Mouse (Mus musculus): ENCODE measurements around the gene 0610030E20Rik. TPM values are rescaled to one million over a fixed set of nuclear protein-coding genes. Genes with fewer than 3 reads are reported as not detected.

0610030E20Rik gene
- total and polyA plus RNA-seq, 2 experiments from 2014 or later = 11.9 to 12.0 TPM

DNA sequence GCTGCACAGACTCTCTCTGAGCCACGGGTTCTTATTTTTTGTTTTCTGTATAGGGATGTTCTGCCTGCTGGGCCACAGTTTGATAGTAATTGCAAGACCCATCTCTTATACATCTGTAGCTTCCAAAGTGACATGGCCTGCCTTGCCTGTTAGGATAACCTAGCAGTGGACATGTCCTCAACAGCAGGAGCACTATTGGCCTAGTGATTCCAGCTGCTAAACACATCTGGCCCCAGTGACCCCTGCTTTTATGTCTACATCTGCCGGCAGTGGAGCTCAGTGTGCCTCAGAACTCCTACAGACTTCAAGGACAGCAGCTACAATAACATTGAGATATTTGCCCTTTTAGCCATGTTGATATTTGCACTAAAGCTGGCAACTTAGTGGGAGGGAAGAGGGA is 52.9 kb downstream of the 0610030E20Rik start:
- ATAC-seq (ENCODE audit: insufficient read depth, low read depth) (no peak), DNase-seq (ENCODE audit: low spot score) (no peak)
- H3K27ac ChIP-seq (ENCODE audit: low read depth) = no peak overlapping the region
- H3K36me3 ChIP-seq (replicated peaks; ENCODE audit: control insufficient read depth, insufficient read depth, low read length) = no peaks in the 10 kb centered on the region
- 56% methylated on average over 2 of the region's 2 CpGs for WGBS
- no peaks in the 10 kb centered on the region for H3K9me3 ChIP-seq (replicated peaks; ENCODE audit: control insufficient read depth, low read length)
- no peak overlapping the region for H3K9ac ChIP-seq (replicated peaks; ENCODE audit: low read depth, low read length)
- no peaks in the 10 kb centered on the region for H3K27me3 ChIP-seq (ENCODE audit: control insufficient read depth, insufficient read depth, low read length)
- H3K4me3 ChIP-seq (ENCODE audit: low read depth, low read length) = no peak overlapping the region
- no peaks in the 10 kb centered on the region for H3K4me1 ChIP-seq (ENCODE audit: control insufficient read depth, insufficient read depth)
- H3K4me2 ChIP-seq (ENCODE audit: low read depth, low read length) = no peak overlapping the region
- TF ChIP-seq CTCF (IDR thresholded peaks at IDR 0.05; ENCODE audit: low read depth) (no peak), EP300 (IDR thresholded peaks at IDR 0.05; ENCODE audit: low read depth) (no peak)

DNA sequence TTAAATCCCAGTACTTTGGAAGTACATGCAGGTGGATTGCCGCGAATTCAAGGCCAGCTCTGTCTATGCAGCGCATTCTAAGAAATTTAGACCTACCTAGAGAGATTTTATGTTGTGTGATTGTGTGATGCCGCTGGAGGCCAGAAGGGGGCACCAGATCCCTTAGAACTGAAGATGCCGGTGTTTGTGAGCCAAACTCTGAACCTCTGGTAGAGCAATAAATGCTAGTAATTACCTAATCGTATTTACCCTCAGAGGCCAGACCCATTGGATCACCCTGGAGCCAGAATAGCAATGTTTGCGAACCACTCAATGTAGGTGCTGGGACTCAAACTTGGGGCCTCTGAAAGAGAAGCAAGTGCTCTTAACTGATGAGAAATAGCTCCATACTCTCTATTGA is 54.8 kb downstream of the 0610030E20Rik start:
- TF ChIP-seq CTCF (IDR thresholded peaks at IDR 0.05; ENCODE audit: low read depth) (peak; percentile 67), EP300 (IDR thresholded peaks at IDR 0.05; ENCODE audit: low read depth) (no peak)
- no peaks in the 10 kb centered on the region for H3K27me3 ChIP-seq (ENCODE audit: control insufficient read depth, insufficient read depth, low read length)
- H3K36me3 ChIP-seq (replicated peaks; ENCODE audit: control insufficient read depth, insufficient read depth, low read length) = no peaks in the 10 kb centered on the region
- no peak overlapping the region for H3K27ac ChIP-seq (ENCODE audit: low read depth)
- WGBS = 21% methylated on average over 7 of the region's 7 CpGs
- H3K4me1 ChIP-seq (ENCODE audit: control insufficient read depth, insufficient read depth) = no peaks in the 10 kb centered on the region
- H3K4me3 ChIP-seq (ENCODE audit: low read depth, low read length) = no peak overlapping the region
- H3K9me3 ChIP-seq (replicated peaks; ENCODE audit: control insufficient read depth, low read length) = no peaks in the 10 kb centered on the region
- H3K4me2 ChIP-seq (ENCODE audit: low read depth, low read length) = no peak overlapping the region
- H3K9ac ChIP-seq (replicated peaks; ENCODE audit: low read depth, low read length) = no peak overlapping the region
- DNase-seq (ENCODE audit: low spot score) (peak; percentile 31), ATAC-seq (ENCODE audit: insufficient read depth, low read depth) (no peak)

Other genes with a start within 250 kb of the 0610030E20Rik start
- 6.3 and 13.0 TPM in 2 replicates for gene St3gal5, start 249.7 kb upstream of the 0610030E20Rik start, total RNA-seq (2014; rRNA removed; ENCODE audit: low replicate concordance)
- gene St3gal5, start 249.7 kb upstream of the 0610030E20Rik start, polyA plus RNA-seq (2015; fragmentation: Nextera tagmentation; extraction: Ambion mirVana) = 24.7 and 25.3 TPM in 2 replicates
- 4.5 and 14.7 TPM in 2 replicates for gene Atoh8, start 111.7 kb upstream of the 0610030E20Rik start, total RNA-seq (2014; rRNA removed; ENCODE audit: low replicate concordance)
- gene Atoh8, start 111.7 kb upstream of the 0610030E20Rik start, polyA plus RNA-seq (2015; fragmentation: Nextera tagmentation; extraction: Ambion mirVana) = 7.1 and 8.6 TPM in 2 replicates
- gene Sftpb, start 42.7 kb upstream of the 0610030E20Rik start, total RNA-seq (2014; rRNA removed; ENCODE audit: low replicate concordance) = 0.84 and 1.7 TPM in 2 replicates
- 0.33 and 0.55 TPM in 2 replicates for gene Sftpb, start 42.7 kb upstream of the 0610030E20Rik start, polyA plus RNA-seq (2015; fragmentation: Nextera tagmentation; extraction: Ambion mirVana)
- gene Usp39, start 2.1 kb upstream of the 0610030E20Rik start, total RNA-seq (2014; rRNA removed; ENCODE audit: low replicate concordance) = 50.9 and 59.9 TPM in 2 replicates
- 15.8 and 16.9 TPM in 2 replicates for gene Usp39, start 2.1 kb upstream of the 0610030E20Rik start, polyA plus RNA-seq (2015; fragmentation: Nextera tagmentation; extraction: Ambion mirVana)
- gene Tmem150a, start 8.1 kb downstream of the 0610030E20Rik start, total RNA-seq (2014; rRNA removed; ENCODE audit: low replicate concordance) = 18.2 and 23.2 TPM in 2 replicates
- gene Tmem150a, start 8.1 kb downstream of the 0610030E20Rik start, polyA plus RNA-seq (2015; fragmentation: Nextera tagmentation; extraction: Ambion mirVana) = 8.0 and 9.7 TPM in 2 replicates
- gene Rnf181, start 19.6 kb downstream of the 0610030E20Rik start, total RNA-seq (2014; rRNA removed; ENCODE audit: low replicate concordance) = 53.5 and 65.0 TPM in 2 replicates
- gene Rnf181, start 19.6 kb downstream of the 0610030E20Rik start, polyA plus RNA-seq (2015; fragmentation: Nextera tagmentation; extraction: Ambion mirVana) = 74.9 and 81.3 TPM in 2 replicates
- gene Vamp5, start 33.2 kb downstream of the 0610030E20Rik start, total RNA-seq (2014; rRNA removed; ENCODE audit: low replicate concordance) = 19.5 and 39.8 TPM in 2 replicates
- gene Vamp5, start 33.2 kb downstream of the 0610030E20Rik start, polyA plus RNA-seq (2015; fragmentation: Nextera tagmentation; extraction: Ambion mirVana) = 49.0 and 52.9 TPM in 2 replicates
- gene Vamp8, start 43.4 kb downstream of the 0610030E20Rik start, total RNA-seq (2014; rRNA removed; ENCODE audit: low replicate concordance) = 69.8 and 109 TPM in 2 replicates
- gene Vamp8, start 43.4 kb downstream of the 0610030E20Rik start, polyA plus RNA-seq (2015; fragmentation: Nextera tagmentation; extraction: Ambion mirVana) = 174 and 175 TPM in 2 replicates
- gene Ggcx, start 67.0 kb downstream of the 0610030E20Rik start, total RNA-seq (2014; rRNA removed; ENCODE audit: low replicate concordance) = 16.8 and 21.9 TPM in 2 replicates
- gene Ggcx, start 67.0 kb downstream of the 0610030E20Rik start, polyA plus RNA-seq (2015; fragmentation: Nextera tagmentation; extraction: Ambion mirVana) = 13.2 and 16.8 TPM in 2 replicates
- 111 and 123 TPM in 2 replicates for gene Mat2a, start 92.2 kb downstream of the 0610030E20Rik start, total RNA-seq (2014; rRNA removed; ENCODE audit: low replicate concordance)
- 200 and 229 TPM in 2 replicates for gene Mat2a, start 92.2 kb downstream of the 0610030E20Rik start, polyA plus RNA-seq (2015; fragmentation: Nextera tagmentation; extraction: Ambion mirVana)
- gene Sh2d6, start 174.4 kb downstream of the 0610030E20Rik start, total RNA-seq (2014; rRNA removed; ENCODE audit: low replicate concordance) = not detected in 2 replicates
- not detected in 2 replicates for gene Sh2d6, start 174.4 kb downstream of the 0610030E20Rik start, polyA plus RNA-seq (2015; fragmentation: Nextera tagmentation; extraction: Ambion mirVana)
- gene Capg, start 197.1 kb downstream of the 0610030E20Rik start, total RNA-seq (2014; rRNA removed; ENCODE audit: low replicate concordance) = 25.1 and 53.6 TPM in 2 replicates
- gene Capg, start 197.1 kb downstream of the 0610030E20Rik start, polyA plus RNA-seq (2015; fragmentation: Nextera tagmentation; extraction: Ambion mirVana) = 24.9 and 25.9 TPM in 2 replicates

All from heart, postnatal 0 days (tissue).